Mouse (Mus musculus) kidney, adult 2 months (tissue): Measurements from ENCODE around the gene Tmem151a.

Experiments used
- CTCF ChIP-seq: fragments of 200-500 bp; conservative IDR thresholded peaks from 2 replicates; pipeline ENCODE4 v1.5.1; 2011; ENCODE audit warnings: low read depth, mild to moderate bottlenecking, control low read depth, low read length, moderate library complexity, mixed read lengths; ENCODE audit not compliant: insufficient read depth, insufficient read length
- POLR2A ChIP-seq: fragments of 200-500 bp; IDR thresholded peaks from one replicate; pipeline ENCODE4 v1.6.1; 2011; ENCODE audit warnings: low read depth, low read length, control low read depth

DNA sequence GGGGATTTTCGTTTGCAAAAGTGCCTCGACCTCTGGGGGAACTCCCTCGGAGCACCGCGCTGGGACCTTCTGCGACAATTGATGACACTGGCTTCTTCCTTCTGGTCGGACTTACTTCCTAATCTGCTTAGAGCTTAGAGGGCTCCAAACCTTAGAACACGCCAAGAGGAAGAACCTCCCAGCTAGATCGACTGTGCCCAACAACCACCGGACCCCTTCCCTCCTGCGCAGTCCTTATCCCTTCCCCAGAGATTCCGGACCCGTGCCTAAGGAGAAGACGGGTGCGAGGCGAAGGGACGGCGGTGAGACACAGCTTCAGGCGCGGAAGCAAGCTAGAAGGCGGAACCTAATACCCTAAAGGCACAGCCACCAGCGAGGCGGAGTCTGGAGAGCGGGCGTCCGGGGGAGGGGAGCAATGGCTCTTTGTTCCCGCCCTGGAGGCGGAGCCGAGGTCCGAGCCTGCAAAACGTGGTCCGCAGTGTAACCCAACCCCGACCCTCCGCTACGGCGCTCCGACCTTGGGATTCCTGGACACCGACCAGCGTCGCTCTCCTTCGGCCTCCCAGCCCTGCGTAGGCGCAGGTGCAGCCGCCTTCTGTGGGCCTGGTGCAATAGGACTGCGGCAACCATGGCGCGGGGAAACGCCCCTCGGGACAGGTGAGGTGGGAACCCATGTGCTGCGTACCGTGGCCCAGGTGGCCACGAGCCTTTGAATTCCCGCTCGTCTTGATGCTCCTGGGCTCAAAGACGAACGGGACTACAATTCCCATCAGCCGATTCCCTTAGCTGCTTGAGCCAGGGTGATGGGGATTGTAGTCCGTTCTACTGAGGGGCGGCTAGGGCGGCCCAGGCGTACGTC lies 61.5 kb downstream of the Tmem151a start, which contains the start of gene Slc29a2:
- TF ChIP-seq CTCF (no peak), POLR2A (peak; percentile 85)
